Mouse (Mus musculus) bone marrow macrophage, adult 2 months (primary cell): ENCODE results near the gene Sgpl1.

Experiments
- CTCF ChIP-seq: IDR thresholded peaks from 2 replicates; pipeline ENCODE4 v1.5.1; 2012; ENCODE audit warnings: low read depth, mild to moderate bottlenecking, low read length, moderate library complexity
- POLR2A ChIP-seq: IDR thresholded peaks from 2 replicates; pipeline ENCODE4 v1.6.1; 2012; ENCODE audit warnings: mild to moderate bottlenecking, low read depth, low read length, borderline replicate concordance

DNA sequence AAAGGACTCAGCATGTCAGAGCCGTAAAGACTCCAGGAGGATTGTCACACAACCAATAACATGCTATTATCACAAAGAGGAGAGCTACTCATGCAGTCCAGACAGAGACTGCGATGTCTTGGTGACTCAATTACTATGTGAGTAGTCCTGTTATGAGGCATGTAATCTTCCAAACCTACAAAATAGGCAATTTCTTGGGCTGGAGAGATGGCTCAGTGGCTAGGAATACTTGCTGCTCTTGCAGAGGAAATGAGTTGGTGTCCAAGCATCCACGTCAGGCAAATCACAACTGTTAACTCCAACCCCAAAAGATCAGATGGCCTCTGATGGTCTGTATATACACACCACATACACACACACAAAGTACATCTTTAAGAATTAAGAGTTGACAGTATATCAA lies 8.1 kb upstream of the Sgpl1 start:
- TF ChIP-seq CTCF (no peak), POLR2A (no peak)
